Mouse (Mus musculus) E14TG2a.4 (cell line): ENCODE measurements around the gene Vstm2a.

Source experiments
- CTCF ChIP-seq: conservative IDR thresholded peaks from 2 replicates; pipeline ENCODE4 v1.5.1; 2014; ENCODE audit warnings: low read length
- POU5F1 ChIP-seq: IDR thresholded peaks from 2 replicates; pipeline ENCODE4 v1.6.1; 2014; ENCODE audit warnings: low read length, borderline replicate concordance

GRCm38 (mm10) chr11:16260764-16261578 lies 3.4 kb downstream of the Vstm2a start:
- TF ChIP-seq CTCF (peak; percentile 42), POU5F1 (no peak)
